Mouse (Mus musculus) gonadal fat pad, adult 2 months (tissue): ENCODE data around the gene Tnr. TPM values are rescaled to one million over a fixed set of nuclear protein-coding genes. Genes with fewer than 3 reads are reported as not detected.

Source experiments
- DNase-seq: peaks from one replicate; pipeline ENCODE4 v3.0.0-alpha.2; 2012; ENCODE audit warnings: low read depth
- polyA plus RNA-seq: library from polyadenylated mRNA; depleted of rRNA; stranded (reverse); fragments of >200 nt; gene quantifications from 2 replicates; pipeline ENCODE4 v1.2.3, GENCODE M21; 2012

Tnr gene
- polyA plus RNA-seq, 1 experiment: 0.08 TPM

- DNase-seq: no peak
Measured at GRCm38 (mm10) chr1:159566046-159566445, 42.5 kb downstream of the Tnr start.

GRCm38 (mm10) chr1:159567171-159567570, 43.6 kb downstream of the Tnr start:
- DNase-seq: no peak

- peak; percentile 23 for DNase-seq
Measured at GRCm38 (mm10) chr1:159570270-159570669, 46.7 kb downstream of the Tnr start.

- DNase-seq: no peak
Measured at GRCm38 (mm10) chr1:159570831-159571230, 47.3 kb downstream of the Tnr start.

- no peak for DNase-seq
Measured at GRCm38 (mm10) chr1:159571951-159572350, 48.4 kb downstream of the Tnr start.

GRCm38 (mm10) chr1:159573116-159573515, 49.5 kb downstream of the Tnr start:
- no peak for DNase-seq

GRCm38 (mm10) chr1:159574661-159575060, 51.1 kb downstream of the Tnr start:
- DNase-seq: no peak

- DNase-seq: no peak
Measured at GRCm38 (mm10) chr1:159576246-159576645, 52.7 kb downstream of the Tnr start.

GRCm38 (mm10) chr1:159578391-159578790, 54.8 kb downstream of the Tnr start:
- no peak for DNase-seq

- DNase-seq: no peak
Measured at GRCm38 (mm10) chr1:159580335-159580921, 56.9 kb downstream of the Tnr start.

- no peak for DNase-seq
Measured at GRCm38 (mm10) chr1:159583877-159584276, 60.3 kb downstream of the Tnr start.

- DNase-seq: no peak
Measured at GRCm38 (mm10) chr1:159588741-159589140, 65.2 kb downstream of the Tnr start.

GRCm38 (mm10) chr1:159594099-159595058, 70.8 kb downstream of the Tnr start:
- DNase-seq: no peak

- no peak for DNase-seq
Measured at GRCm38 (mm10) chr1:159595729-159596128, 72.2 kb downstream of the Tnr start.

- no peak for DNase-seq
Measured at GRCm38 (mm10) chr1:159596640-159597039, 73.1 kb downstream of the Tnr start.

GRCm38 (mm10) chr1:159613561-159613960, 90.0 kb downstream of the Tnr start:
- no peak for DNase-seq

- DNase-seq: no peak
Measured at GRCm38 (mm10) chr1:159614062-159614601, 90.6 kb downstream of the Tnr start.

- no peak for DNase-seq
Measured at GRCm38 (mm10) chr1:159614644-159615431, 91.3 kb downstream of the Tnr start.

GRCm38 (mm10) chr1:159615686-159616085, 92.1 kb downstream of the Tnr start:
- DNase-seq: no peak

- no peak for DNase-seq
Measured at GRCm38 (mm10) chr1:159619205-159619604, 95.6 kb downstream of the Tnr start.

GRCm38 (mm10) chr1:159621321-159621720, 97.8 kb downstream of the Tnr start:
- DNase-seq: no peak

- no peak for DNase-seq
Measured at GRCm38 (mm10) chr1:159629119-159629518, 105.5 kb downstream of the Tnr start.
